Mouse (Mus musculus) urinary bladder, postnatal 36 days (tissue): Measurements from ENCODE around the gene Tm9sf2.
"Not testable (repeated sequence)": the region's sequence is repeated elsewhere in the genome, so short reads cannot be mapped to it uniquely, and the experiment has no call there.

Experiments
- DNase-seq, 2 experiments: peaks; one replicate each; pipeline ENCODE4 v3.0.0; 2022; ENCODE audit warnings: low spot score in 2 of 2, mixed read lengths in 1 of 2

Tm9sf2 gene

DNA sequence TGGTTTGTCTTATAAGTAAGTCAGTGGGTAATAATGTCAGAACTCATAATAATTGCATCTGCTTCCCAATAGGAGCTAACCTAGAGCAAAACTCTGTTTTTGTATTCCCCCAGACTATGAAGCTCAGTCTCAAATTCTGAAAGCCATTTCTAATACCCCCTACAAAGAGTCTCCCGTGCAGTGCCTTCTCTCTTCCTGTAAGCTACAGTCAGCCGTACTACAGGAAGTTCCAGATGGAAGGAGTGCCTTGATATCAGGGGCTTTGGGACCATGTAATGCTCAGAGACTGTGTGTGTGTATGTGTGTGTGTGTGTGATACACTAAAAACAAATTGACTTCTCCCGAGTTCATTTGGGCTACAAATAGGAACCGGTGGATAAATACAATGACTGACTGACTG lies 7.3 kb upstream of the Tm9sf2 start:
- DNase-seq = no peak

- DNase-seq = not testable (repeated sequence)
Observed at GRCm38 (mm10) chr14:122101890-122102289, 4.9 kb upstream of the Tm9sf2 start.

GRCm38 (mm10) chr14:122104881-122105280 lies 2.0 kb upstream of the Tm9sf2 start:
- peak; percentile 91 to 97 for DNase-seq

GRCm38 (mm10) chr14:122105391-122106285 lies 1.2 kb upstream of the Tm9sf2 start:
- no peak for DNase-seq

- DNase-seq = peak; percentile 15 to 18
Observed at GRCm38 (mm10) chr14:122107481-122108214, 810 bp downstream of the Tm9sf2 start.

DNA sequence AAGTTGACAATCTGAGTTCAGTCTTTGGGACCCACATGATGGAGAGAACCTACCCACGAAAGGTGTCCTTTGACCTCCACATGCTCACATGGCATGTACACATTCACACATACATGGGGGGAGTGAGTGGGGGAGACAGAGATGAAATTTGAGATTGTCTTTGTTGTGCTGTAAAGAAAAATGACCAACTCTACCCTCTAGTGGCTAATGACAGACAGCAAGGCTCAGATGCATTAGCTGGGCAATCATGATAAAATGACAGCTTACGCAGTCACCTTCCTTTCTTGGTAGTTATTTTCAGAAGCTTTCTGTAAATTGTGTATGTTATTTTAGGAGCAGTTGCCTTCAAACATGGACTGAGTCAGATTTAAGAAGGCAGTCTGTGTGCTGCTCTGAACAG lies 4.8 kb downstream of the Tm9sf2 start:
- no peak for DNase-seq

DNA sequence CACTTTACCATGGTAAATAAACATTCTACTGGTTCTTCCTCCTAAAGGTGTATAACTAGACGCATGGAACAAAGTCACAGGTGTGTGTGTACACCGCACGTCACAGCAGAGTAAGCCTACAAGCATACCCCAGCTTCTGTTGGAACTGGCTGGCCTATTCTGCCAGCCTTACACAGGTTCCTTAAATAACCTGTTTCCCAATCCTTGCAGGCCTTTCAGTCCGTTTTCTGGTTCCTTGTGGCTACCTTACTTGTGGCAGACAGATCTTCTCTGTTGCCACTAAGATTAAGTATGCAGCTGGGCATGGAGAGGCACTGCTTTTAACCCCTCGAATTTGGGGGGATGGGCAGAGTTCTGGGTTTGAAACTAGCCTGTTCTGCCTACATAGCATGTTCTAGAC lies 5.5 kb downstream of the Tm9sf2 start:
- DNase-seq = no peak

GRCm38 (mm10) chr14:122116200-122116599 lies 9.4 kb downstream of the Tm9sf2 start:
- DNase-seq = no peak

- no peak for DNase-seq
Observed at GRCm38 (mm10) chr14:122130111-122130797, 23.4 kb downstream of the Tm9sf2 start.

DNA sequence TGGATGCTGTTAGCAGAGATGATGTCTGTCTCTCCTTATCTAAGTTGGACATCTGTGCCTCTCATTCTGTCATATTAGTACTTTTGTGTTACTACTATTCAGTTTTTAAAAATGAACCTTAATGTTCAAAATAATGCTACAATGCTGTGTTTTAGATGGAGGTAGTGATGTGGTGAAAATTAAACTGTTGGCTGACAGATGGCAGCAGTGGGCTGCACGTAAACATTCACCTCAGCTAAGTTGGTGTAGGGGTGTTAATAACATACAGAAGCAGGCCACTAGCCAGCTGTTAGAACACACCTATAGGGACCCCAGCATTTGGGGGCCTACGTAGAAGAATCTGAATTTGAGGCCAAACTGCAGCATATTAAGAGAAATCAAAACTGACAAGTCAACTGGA lies 24.8 kb downstream of the Tm9sf2 start:
- DNase-seq = no peak

DNA sequence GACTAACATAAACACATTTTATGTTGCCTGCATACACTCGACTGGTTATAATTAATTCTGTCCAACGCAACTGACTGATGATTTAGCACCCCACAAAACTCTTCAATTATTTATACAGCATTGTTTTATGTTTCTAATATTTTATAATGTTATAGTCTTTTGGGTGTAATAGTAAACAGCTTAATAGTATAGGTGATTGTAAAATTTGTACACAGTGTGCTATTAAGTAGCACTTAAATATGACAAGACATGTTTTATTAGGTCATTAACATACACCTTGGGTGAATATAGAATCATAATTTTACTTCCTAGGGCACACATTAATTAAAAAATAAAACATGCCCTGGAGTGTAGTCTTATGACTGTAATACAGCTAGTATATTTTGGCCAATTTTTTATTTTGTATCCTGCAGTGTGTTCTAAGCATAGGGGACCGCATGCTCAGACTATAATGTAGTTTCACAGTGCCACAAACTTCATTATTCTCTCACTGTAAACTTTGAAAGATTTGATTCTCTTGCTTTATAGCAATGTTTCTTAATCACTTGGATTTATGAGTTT lies 29.6 kb downstream of the Tm9sf2 start:
- DNase-seq = no peak

- DNase-seq = no peak
Observed at GRCm38 (mm10) chr14:122137234-122137633, 30.4 kb downstream of the Tm9sf2 start.

GRCm38 (mm10) chr14:122140126-122140525 lies 33.3 kb downstream of the Tm9sf2 start:
- no peak for DNase-seq

- DNase-seq = no peak
Observed at GRCm38 (mm10) chr14:122143585-122144269, 36.9 kb downstream of the Tm9sf2 start.

DNA sequence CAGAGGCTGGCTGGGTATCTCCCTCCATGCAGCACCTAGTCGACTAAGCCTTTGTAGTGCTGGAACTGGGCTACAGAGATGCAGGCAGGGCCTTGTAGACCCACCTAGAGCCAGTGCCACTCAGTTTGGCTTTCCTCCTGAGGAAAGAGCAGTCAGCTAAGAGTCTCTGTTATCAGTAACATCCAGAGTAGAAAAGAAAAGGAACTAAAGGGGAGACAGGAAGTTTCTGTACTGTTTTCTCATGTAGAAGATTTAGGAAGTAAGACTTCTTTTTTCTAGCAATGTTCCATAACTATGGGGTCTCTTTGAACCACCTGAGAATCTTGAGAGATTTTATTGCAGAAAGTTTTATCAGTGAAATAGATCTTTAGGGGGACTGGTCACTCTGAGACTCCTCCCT lies 38.5 kb downstream of the Tm9sf2 start:
- no peak for DNase-seq

GRCm38 (mm10) chr14:122150616-122151015 lies 43.8 kb downstream of the Tm9sf2 start:
- DNase-seq = no peak

DNA sequence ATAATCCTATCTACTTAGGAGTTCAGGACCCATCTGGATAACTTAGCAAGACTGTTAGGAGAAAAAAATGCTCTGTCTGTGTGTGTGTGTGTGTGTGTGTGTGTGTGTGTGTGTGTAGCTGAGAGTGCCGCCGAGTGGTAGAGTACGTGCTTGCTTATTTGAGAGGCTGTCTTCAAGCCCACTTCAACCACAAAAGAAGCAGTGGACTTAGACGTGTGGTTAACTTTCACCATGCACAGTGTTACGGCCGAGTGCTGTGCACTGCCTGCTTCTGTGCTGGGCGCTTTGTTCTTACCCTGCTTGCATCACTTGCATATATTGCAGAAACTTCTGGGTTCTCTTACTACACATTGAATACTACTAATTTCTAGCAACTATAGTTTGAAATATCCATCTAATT lies 50.9 kb downstream of the Tm9sf2 start:
- DNase-seq = no peak

GRCm38 (mm10) chr14:122160916-122161315 lies 54.1 kb downstream of the Tm9sf2 start:
- DNase-seq = no peak

DNA sequence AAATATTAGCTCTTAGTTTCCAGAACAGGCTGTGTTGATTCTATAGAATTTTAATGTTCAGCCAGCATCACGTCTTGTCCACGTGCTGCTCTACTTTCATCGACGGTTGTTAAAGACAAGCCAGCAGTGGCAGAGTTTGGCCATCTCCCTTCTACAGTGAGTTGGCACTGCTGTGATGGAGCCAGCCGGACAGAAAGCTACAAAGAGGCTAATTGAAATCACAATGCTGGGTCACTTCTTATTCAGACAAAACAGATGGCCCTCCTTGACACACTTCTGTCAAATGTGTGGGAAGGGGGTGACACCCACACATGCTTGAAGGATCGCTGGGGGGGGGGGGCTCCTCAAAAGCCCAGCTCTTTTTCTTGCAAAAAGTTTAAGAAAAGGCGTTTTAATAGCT lies 62.1 kb downstream of the Tm9sf2 start:
- DNase-seq = no peak

GRCm38 (mm10) chr14:122170202-122170781 lies 63.5 kb downstream of the Tm9sf2 start:
- no peak for DNase-seq

DNA sequence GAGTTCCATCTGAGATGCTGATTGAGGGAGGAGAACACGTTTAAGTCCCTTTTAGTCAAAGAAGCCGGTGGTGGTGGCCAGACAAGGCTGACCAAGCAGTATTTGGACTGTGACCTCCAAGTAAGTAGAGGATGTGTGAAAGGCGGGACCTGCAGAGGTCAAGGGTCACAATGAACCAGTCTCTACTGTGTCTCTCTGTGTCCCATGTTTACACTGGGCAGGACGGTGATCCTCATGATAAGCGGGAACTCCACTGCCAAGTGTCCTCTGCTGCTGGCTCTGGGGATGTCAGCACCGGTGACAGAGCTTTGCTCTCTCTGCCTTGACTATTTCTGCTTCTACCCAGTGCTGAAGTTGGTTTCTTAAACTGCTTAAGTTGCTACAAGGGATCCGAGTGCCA lies 64.2 kb downstream of the Tm9sf2 start:
- no peak for DNase-seq
